Mouse (Mus musculus) bone marrow, adult 2 months (tissue): ENCODE data around the gene Trim71.

Source experiments
- CTCF ChIP-seq: fragments of 200-500 bp; IDR thresholded peaks from 2 replicates; pipeline ENCODE4 v1.5.1; 2011; ENCODE audit warnings: low read length, control low read depth; ENCODE audit not compliant: control insufficient read depth, insufficient read depth
- POLR2A ChIP-seq: fragments of 200-500 bp; IDR thresholded peaks from 2 replicates; pipeline ENCODE4 v1.6.1; 2011; ENCODE audit warnings: low read depth, mild to moderate bottlenecking, control low read depth, low read length, borderline replicate concordance; ENCODE audit not compliant: control insufficient read depth

- no peak for TF ChIP-seq CTCF
- no peak for TF ChIP-seq POLR2A
Observed at GRCm38 (mm10) chr9:114496469-114496868, 67.7 kb downstream of the Trim71 start.
